Mouse (Mus musculus): ENCODE data around the gene Ciart. TPM values are rescaled to one million over a fixed set of nuclear protein-coding genes. Genes with fewer than 3 reads are reported as not detected.

The Ciart gene
- total and polyA plus RNA-seq, 3 experiments = 0.31 to 1.3 TPM; not detected in 1

- peaks cover 52% of the 10 kb centered on the region for H3K27me3 ChIP-seq (ENCODE audit: insufficient read depth, low read length)
- no peak for TF ChIP-seq GATA2 (IDR thresholded peaks at IDR 0.05; ENCODE audit: borderline replicate concordance, low read depth, low read length)
- TF ChIP-seq GATA1 (IDR thresholded peaks at IDR 0.05; ENCODE audit: borderline replicate concordance, low read length) = no peak
- TF ChIP-seq TAL1 (conservative IDR thresholded peaks at IDR 0.05; ENCODE audit: low read depth, low read length) = no peak
- no peak for TF ChIP-seq POLR2AphosphoS5 (IDR thresholded peaks at IDR 0.05; ENCODE audit: insufficient replicate concordance, low read depth, low read length)
- TF ChIP-seq CTCF (IDR thresholded peaks at IDR 0.05; ENCODE audit: low read depth, low read length) = no peak
- no peak for ATAC-seq (ENCODE audit: extremely low read depth, insufficient number of reproducible peaks, low FRiP score, poor library complexity, severe bottlenecking)
- H3K4me1 ChIP-seq (ENCODE audit: insufficient read depth, low read depth, low read length) = peaks cover 39% of the 10 kb centered on the region
- no peak overlapping the region for H3K4me3 ChIP-seq (ENCODE audit: low read depth, low read length)
- no peaks in the 10 kb centered on the region for H3K36me3 ChIP-seq (replicated peaks)
- H3K9me3 ChIP-seq (replicated peaks) = no peaks in the 10 kb centered on the region
- no peak for DNase-seq (ENCODE audit: low spot score)
Observed at GRCm38 (mm10) chr3:95907613-95908012, 25.6 kb upstream of the Ciart start.

- Histone ChIP-seq H3K4me1 (ENCODE audit: insufficient read depth, low read depth, low read length) (peaks cover 39% of the 10 kb centered on the region), H3K27me3 (ENCODE audit: insufficient read depth, low read length) (peaks cover 59% of the 10 kb centered on the region), H3K4me3 (ENCODE audit: low read depth, low read length) (peak overlapping the region; percentile 40; the same call in 1 of the 2 replicates), H3K9me3 (replicated peaks) (no peaks in the 10 kb centered on the region), H3K36me3 (replicated peaks) (no peaks in the 10 kb centered on the region)
- TF ChIP-seq CTCF (IDR thresholded peaks at IDR 0.05; ENCODE audit: low read depth, low read length) (no peak), TAL1 (conservative IDR thresholded peaks at IDR 0.05; ENCODE audit: low read depth, low read length) (no peak), POLR2AphosphoS5 (IDR thresholded peaks at IDR 0.05; ENCODE audit: insufficient replicate concordance, low read depth, low read length) (no peak), GATA2 (IDR thresholded peaks at IDR 0.05; ENCODE audit: borderline replicate concordance, low read depth, low read length) (no peak), GATA1 (IDR thresholded peaks at IDR 0.05; ENCODE audit: borderline replicate concordance, low read length) (no peak)
- ATAC-seq (ENCODE audit: extremely low read depth, insufficient number of reproducible peaks, low FRiP score, poor library complexity, severe bottlenecking) (no peak), DNase-seq (ENCODE audit: low spot score) (no peak)
Observed at GRCm38 (mm10) chr3:95906860-95907259, 24.8 kb upstream of the Ciart start.

DNA sequence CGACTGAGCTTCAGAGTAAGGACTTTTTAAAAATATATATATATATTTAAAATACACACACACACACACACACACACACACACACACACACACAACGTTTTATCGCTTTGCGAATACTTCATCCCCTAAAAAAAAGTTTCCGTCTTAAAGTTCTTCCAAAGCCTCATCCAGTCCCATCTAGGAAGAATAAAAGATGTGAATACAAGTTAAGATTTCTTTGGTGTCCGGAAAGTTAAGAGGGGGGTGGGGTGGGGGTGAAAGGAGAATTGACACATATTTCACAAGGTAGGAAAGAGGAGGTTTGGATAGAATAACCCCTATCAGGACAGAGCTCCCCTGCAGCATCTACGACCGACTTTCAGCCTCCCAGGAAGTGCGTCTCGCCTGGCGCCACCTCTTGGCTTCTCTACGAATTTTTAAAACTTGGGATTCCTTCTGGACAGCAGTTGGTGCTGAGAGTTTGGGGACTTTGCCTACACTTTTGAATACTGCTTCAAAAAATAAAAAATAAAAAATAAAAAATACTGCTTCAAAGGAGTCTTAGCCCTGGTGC lies 24.0 kb upstream of the Ciart start:
- H3K9me3 ChIP-seq (replicated peaks) = no peaks in the 10 kb centered on the region
- DNase-seq (ENCODE audit: low spot score) = peak; percentile 55
- peaks cover 39% of the 10 kb centered on the region for H3K4me1 ChIP-seq (ENCODE audit: insufficient read depth, low read depth, low read length)
- ATAC-seq (ENCODE audit: extremely low read depth, insufficient number of reproducible peaks, low FRiP score, poor library complexity, severe bottlenecking) = no peak
- H3K27me3 ChIP-seq (ENCODE audit: insufficient read depth, low read length) = peaks cover 67% of the 10 kb centered on the region
- H3K4me3 ChIP-seq (ENCODE audit: low read depth, low read length) = no peak overlapping the region; the same call in 1 of the 2 replicates
- no peaks in the 10 kb centered on the region for H3K36me3 ChIP-seq (replicated peaks)
- TF ChIP-seq CTCF (IDR thresholded peaks at IDR 0.05; ENCODE audit: low read depth, low read length) (no peak), TAL1 (conservative IDR thresholded peaks at IDR 0.05; ENCODE audit: low read depth, low read length) (no peak), GATA2 (IDR thresholded peaks at IDR 0.05; ENCODE audit: borderline replicate concordance, low read depth, low read length) (no peak), POLR2AphosphoS5 (IDR thresholded peaks at IDR 0.05; ENCODE audit: insufficient replicate concordance, low read depth, low read length) (no peak)

DNA sequence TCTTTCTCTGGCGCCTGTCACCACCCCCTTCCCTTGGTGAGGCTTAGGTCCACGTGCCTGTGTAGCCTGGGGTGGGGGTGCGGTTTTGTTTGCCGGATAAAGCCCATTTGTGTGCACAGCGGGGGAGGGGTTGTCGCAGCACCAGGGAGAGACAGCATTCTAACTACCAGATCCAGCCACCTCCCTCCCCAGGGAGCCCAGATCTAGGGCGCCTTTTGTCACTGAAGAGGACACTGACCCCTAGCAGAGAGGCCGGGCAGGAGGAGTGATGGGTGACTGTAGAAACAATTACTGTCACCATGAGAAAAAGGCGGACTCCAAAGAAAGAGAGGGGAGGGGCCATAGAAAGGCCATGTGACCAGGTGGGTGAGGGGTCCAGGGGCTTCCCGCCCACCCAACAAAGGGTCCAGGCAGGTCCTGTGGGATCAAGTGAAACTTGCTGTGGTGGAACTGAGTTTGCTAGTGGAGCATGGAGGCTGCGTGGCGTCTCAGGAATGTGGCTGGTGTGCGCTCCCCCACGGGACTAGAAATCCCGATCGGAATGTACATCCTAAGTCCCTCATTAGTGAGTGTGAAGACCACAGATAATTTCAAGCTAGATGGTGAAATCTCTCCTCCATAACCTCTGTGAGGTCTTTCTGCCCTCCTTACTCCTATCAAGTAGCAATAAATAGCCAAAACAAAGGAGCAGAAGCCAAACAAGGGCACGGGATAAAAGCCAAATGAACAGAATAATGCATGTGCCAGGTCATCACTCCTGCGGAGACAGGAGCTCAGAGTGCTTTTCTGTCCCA lies 23.3 kb upstream of the Ciart start:
- peaks cover 65% of the 10 kb centered on the region for H3K27me3 ChIP-seq (ENCODE audit: insufficient read depth, low read length)

GRCm38 (mm10) chr3:95904568-95904967 lies 22.5 kb upstream of the Ciart start, which contains the start of gene Car14:
Gene Car14 (minus strand): TSS chr3:95904691.
- Histone ChIP-seq H3K9me3 (replicated peaks) (no peaks in the 10 kb centered on the region), H3K36me3 (replicated peaks) (no peaks in the 10 kb centered on the region), H3K27me3 (ENCODE audit: insufficient read depth, low read length) (peaks cover 69% of the 10 kb centered on the region), H3K4me1 (ENCODE audit: insufficient read depth, low read depth, low read length) (peaks cover 34% of the 10 kb centered on the region), H3K4me3 (ENCODE audit: low read depth, low read length) (peak within 1 kb of the TSS; percentile 60; the same call in 1 of the 2 replicates)
- TF ChIP-seq TAL1 (conservative IDR thresholded peaks at IDR 0.05; ENCODE audit: low read depth, low read length) (no peak), GATA1 (IDR thresholded peaks at IDR 0.05; ENCODE audit: borderline replicate concordance, low read length) (no peak), GATA2 (IDR thresholded peaks at IDR 0.05; ENCODE audit: borderline replicate concordance, low read depth, low read length) (no peak)
- ATAC-seq (ENCODE audit: extremely low read depth, insufficient number of reproducible peaks, low FRiP score, poor library complexity, severe bottlenecking) (no peak), DNase-seq (ENCODE audit: low spot score) (no peak)

More for the DNA sequence above, 23.3 kb upstream of the Ciart start:
- no peaks in the 10 kb centered on the region for H3K36me3 ChIP-seq (replicated peaks)
- H3K9me3 ChIP-seq (replicated peaks) = no peaks in the 10 kb centered on the region
- H3K4me3 ChIP-seq (ENCODE audit: low read depth, low read length) = peak overlapping the region; percentile 60; the same call in 1 of the 2 replicates
- peaks cover 36% of the 10 kb centered on the region for H3K4me1 ChIP-seq (ENCODE audit: insufficient read depth, low read depth, low read length)
- ATAC-seq (ENCODE audit: extremely low read depth, insufficient number of reproducible peaks, low FRiP score, poor library complexity, severe bottlenecking) (no peak), DNase-seq (ENCODE audit: low spot score) (no peak)
- TF ChIP-seq POLR2AphosphoS5 (IDR thresholded peaks at IDR 0.05; ENCODE audit: insufficient replicate concordance, low read depth, low read length) (no peak), CTCF (IDR thresholded peaks at IDR 0.05; ENCODE audit: low read depth, low read length) (no peak), TAL1 (conservative IDR thresholded peaks at IDR 0.05; ENCODE audit: low read depth, low read length) (no peak), GATA2 (IDR thresholded peaks at IDR 0.05; ENCODE audit: borderline replicate concordance, low read depth, low read length) (no peak), GATA1 (IDR thresholded peaks at IDR 0.05; ENCODE audit: borderline replicate concordance, low read length) (no peak)

DNA sequence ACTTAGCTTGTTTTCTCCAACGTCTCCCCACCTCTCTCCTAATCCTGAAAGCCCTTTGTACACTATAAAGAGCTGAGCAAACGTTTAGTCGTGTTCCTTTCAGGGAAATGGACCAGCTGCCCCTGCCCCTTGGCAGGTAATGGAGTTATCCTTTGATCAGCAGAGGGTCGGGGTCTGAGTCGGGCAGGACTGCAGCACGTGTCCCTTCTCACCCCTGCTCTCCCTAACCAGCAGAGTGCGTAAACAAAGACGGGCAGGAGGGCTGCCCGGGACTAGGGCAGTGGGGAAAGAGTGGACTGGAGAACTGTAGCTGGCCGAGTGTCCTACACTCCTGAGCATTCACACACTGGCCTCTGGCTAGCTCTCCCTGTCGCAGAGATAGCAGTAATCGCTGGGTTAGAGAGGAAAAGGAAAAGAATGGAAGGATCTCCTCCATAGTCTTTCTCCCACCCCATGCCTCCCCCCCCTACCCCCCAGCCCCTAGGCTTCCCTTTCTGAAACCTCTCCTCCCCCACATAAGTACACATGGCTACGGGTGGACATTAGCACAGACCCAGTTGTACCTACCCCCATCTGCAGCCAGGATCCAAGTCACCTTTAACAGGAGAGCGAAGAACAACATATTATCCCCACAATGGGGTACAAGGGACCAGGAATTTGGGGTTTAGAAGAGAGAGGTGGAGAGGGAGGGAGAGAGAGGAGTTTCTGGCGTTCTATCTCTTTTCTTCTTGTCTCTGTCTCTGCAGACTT lies 21.9 kb upstream of the Ciart start:
- TF ChIP-seq GATA2 (IDR thresholded peaks at IDR 0.05; ENCODE audit: borderline replicate concordance, low read depth, low read length) (no peak), POLR2AphosphoS5 (IDR thresholded peaks at IDR 0.05; ENCODE audit: insufficient replicate concordance, low read depth, low read length) (no peak), TAL1 (conservative IDR thresholded peaks at IDR 0.05; ENCODE audit: low read depth, low read length) (no peak), CTCF (IDR thresholded peaks at IDR 0.05; ENCODE audit: low read depth, low read length) (no peak), GATA1 (IDR thresholded peaks at IDR 0.05; ENCODE audit: borderline replicate concordance, low read length) (no peak)
- ATAC-seq (ENCODE audit: extremely low read depth, insufficient number of reproducible peaks, low FRiP score, poor library complexity, severe bottlenecking) = no peak
- Histone ChIP-seq H3K9me3 (replicated peaks) (no peaks in the 10 kb centered on the region), H3K27me3 (ENCODE audit: insufficient read depth, low read length) (peaks cover 64% of the 10 kb centered on the region), H3K4me3 (ENCODE audit: low read depth, low read length) (no peak overlapping the region), H3K4me1 (ENCODE audit: insufficient read depth, low read depth, low read length) (peaks cover 36% of the 10 kb centered on the region), H3K36me3 (replicated peaks) (peaks cover 5% of the 10 kb centered on the region)
- no peak for DNase-seq (ENCODE audit: low spot score)
